Mouse (Mus musculus) liver, embryonic 15.5 days (tissue): ENCODE measurements around the gene Olfr1239. TPM values are rescaled to one million over a fixed set of nuclear protein-coding genes. Genes with fewer than 3 reads are reported as not detected.

ENCODE experiments used
- ATAC-seq: fragments of 200-750 bp; cut with Nextera tagmentation; 2 replicates; pipeline ENCODE4 v1.8.0; 2017; ENCODE audit warnings: moderate number of reproducible peaks, mild to moderate bottlenecking, moderate library complexity; ENCODE audit not compliant: insufficient read depth
- H3K27ac ChIP-seq: fragments of 300-500 bp; sonication (generic); replicated peaks from 2 replicates; pipeline ENCODE4 v1.5.1; 2015; ENCODE audit warnings: mild to moderate bottlenecking, inconsistent platforms
- H3K27me3 ChIP-seq: fragments of 300-500 bp; sonication (generic); 2 replicates; pipeline ENCODE4 v1.6.1; 2015; ENCODE audit warnings: mild to moderate bottlenecking, inconsistent platforms
- H3K36me3 ChIP-seq: fragments of 300-500 bp; sonication (generic); replicated peaks from 2 replicates; pipeline ENCODE4 v1.6.1; 2015; ENCODE audit warnings: moderate library complexity, mild to moderate bottlenecking, inconsistent platforms
- H3K4me1 ChIP-seq: fragments of 300-500 bp; sonication (generic); replicated peaks from 2 replicates; pipeline ENCODE4 v1.6.1; 2015; ENCODE audit warnings: inconsistent platforms
- H3K4me2 ChIP-seq: fragments of 300-500 bp; sonication (generic); 2 replicates; pipeline ENCODE4 v1.6.1; 2015; ENCODE audit warnings: moderate library complexity, mild to moderate bottlenecking, inconsistent platforms
- H3K4me3 ChIP-seq: fragments of 300-500 bp; sonication (generic); replicated peaks from 2 replicates; pipeline ENCODE4 v1.5.1; 2015; ENCODE audit warnings: mild to moderate bottlenecking, inconsistent platforms
- H3K9ac ChIP-seq: fragments of 300-500 bp; sonication (generic); 2 replicates; pipeline ENCODE4 v1.6.1; 2015; ENCODE audit warnings: moderate library complexity, mild to moderate bottlenecking, inconsistent platforms
- H3K9me3 ChIP-seq: fragments of 300-500 bp; sonication (generic); replicated peaks from 2 replicates; pipeline ENCODE4 v1.6.1; 2016; ENCODE audit warnings: inconsistent platforms
- WGBS: fragments of 180-500 bp; shearing (Covaris S2); methylation state at CpG from one replicate; pipeline ENCODE4 v1.1.7; 2015; ENCODE audit warnings: mixed read lengths; ENCODE audit not compliant: insufficient replicate concordance; 5-methylcytosine and 5-hydroxymethylcytosine counted together
- polyA plus RNA-seq: library from polyadenylated mRNA; unstranded; fragments of >200 nt; fragmentation: Nextera tagmentation; extraction: Ambion mirVana; gene quantifications from 2 replicates; pipeline ENCODE4 v1.2.1, GENCODE M21; 2015

Gene Olfr1239
- polyA plus RNA-seq, result not detected in 2 replicates

GRCm38 (mm10) chr2:89420307-89420706 lies at the start of gene Olfr1239:
Gene Olfr1239 (minus strand): TSS chr2:89420407.
- Histone ChIP-seq H3K27ac (no peak within 1 kb of the TSS), H3K36me3 (no peaks in the 10 kb centered on the region), H3K9ac (no peak within 1 kb of the TSS), H3K4me2 (no peak within 1 kb of the TSS), H3K4me1 (no peaks in the 10 kb centered on the region), H3K4me3 (no peak within 1 kb of the TSS), H3K9me3 (no peaks in the 10 kb centered on the region), H3K27me3 (no peaks in the 10 kb centered on the region)
- WGBS, result 85% methylated on average over 2 of the region's 2 CpGs
- ATAC-seq, result no peak

GRCm38 (mm10) chr2:89442900-89443299 lies 22.7 kb upstream of the Olfr1239 start, which contains the start of gene Olfr1240:
Gene Olfr1240 (minus strand): TSS chr2:89443000.
- H3K9ac ChIP-seq, result no peak within 1 kb of the TSS
- H3K4me3 ChIP-seq, result no peak within 1 kb of the TSS
- no peaks in the 10 kb centered on the region for H3K36me3 ChIP-seq
- no peaks in the 10 kb centered on the region for H3K27me3 ChIP-seq
- WGBS, result 59% methylated on average over 3 of the region's 3 CpGs
- H3K9me3 ChIP-seq, result no peaks in the 10 kb centered on the region
- no peak for ATAC-seq
- no peaks in the 10 kb centered on the region for H3K4me1 ChIP-seq
- no peak within 1 kb of the TSS for H3K4me2 ChIP-seq
- H3K27ac ChIP-seq, result no peak within 1 kb of the TSS

- Histone ChIP-seq H3K36me3 (no peaks in the 10 kb centered on the region), H3K4me1 (no peaks in the 10 kb centered on the region), H3K4me3 (no peak overlapping the region), H3K27ac (no peak overlapping the region), H3K9me3 (no peaks in the 10 kb centered on the region), H3K27me3 (no peaks in the 10 kb centered on the region), H3K9ac (no peak overlapping the region), H3K4me2 (no peak overlapping the region)
- ATAC-seq, result no peak
- 73% methylated on average over 1 of the region's 1 CpGs for WGBS
Observed at GRCm38 (mm10) chr2:89414557-89414956, 5.7 kb downstream of the Olfr1239 start.

- H3K4me2 ChIP-seq, result no peak within 1 kb of the TSS
- H3K27ac ChIP-seq, result no peak within 1 kb of the TSS
- ATAC-seq, result no peak
- H3K9ac ChIP-seq, result no peak within 1 kb of the TSS
- no peaks in the 10 kb centered on the region for H3K4me1 ChIP-seq
- H3K9me3 ChIP-seq, result no peaks in the 10 kb centered on the region
- H3K27me3 ChIP-seq, result no peaks in the 10 kb centered on the region
- no peaks in the 10 kb centered on the region for H3K36me3 ChIP-seq
- H3K4me3 ChIP-seq, result no peak within 1 kb of the TSS
- 79% methylated on average over 2 of the region's 2 CpGs for WGBS
Observed at GRCm38 (mm10) chr2:89409576-89409975, 10.6 kb downstream of the Olfr1239 start, which contains the start of gene Olfr1238. Gene Olfr1238 (minus strand): TSS chr2:89409676.

- no peaks in the 10 kb centered on the region for H3K36me3 ChIP-seq
- H3K4me2 ChIP-seq, result no peak overlapping the region
- no peaks in the 10 kb centered on the region for H3K9me3 ChIP-seq
- H3K27ac ChIP-seq, result no peak overlapping the region
- no peak for ATAC-seq
- H3K27me3 ChIP-seq, result no peaks in the 10 kb centered on the region
- no peaks in the 10 kb centered on the region for H3K4me1 ChIP-seq
- no peak overlapping the region for H3K9ac ChIP-seq
- WGBS, result 57% methylated on average over 1 of the region's 1 CpGs
- H3K4me3 ChIP-seq, result no peak overlapping the region
Observed at GRCm38 (mm10) chr2:89400882-89401281, 19.3 kb downstream of the Olfr1239 start.

Other genes starting within 250 kb of the Olfr1239 start
- not detected in 2 replicates for gene Olfr1225, start 245.7 kb downstream of the Olfr1239 start, polyA plus RNA-seq
- not detected in 2 replicates for gene Olfr1226, start 220.4 kb downstream of the Olfr1239 start, polyA plus RNA-seq
- not detected in 2 replicates for gene Olfr1228, start 166.3 kb downstream of the Olfr1239 start, polyA plus RNA-seq
- not detected in 2 replicates for gene Olfr1229, start 132.4 kb downstream of the Olfr1239 start, polyA plus RNA-seq
- not detected in 2 replicates for gene Olfr1230, start 123.1 kb downstream of the Olfr1239 start, polyA plus RNA-seq
- gene Olfr1231, start 113.3 kb downstream of the Olfr1239 start, polyA plus RNA-seq, result not detected in 2 replicates
- not detected in 2 replicates for gene Olfr1232, start 90.7 kb downstream of the Olfr1239 start, polyA plus RNA-seq
- gene Olfr1233, start 78.0 kb downstream of the Olfr1239 start, polyA plus RNA-seq, result not detected in 2 replicates
- not detected in 2 replicates for gene Olfr1234, start 55.5 kb downstream of the Olfr1239 start, polyA plus RNA-seq
- gene Olfr1238, start 10.7 kb downstream of the Olfr1239 start, polyA plus RNA-seq, result not detected in 2 replicates
- not detected in 2 replicates for gene Olfr1240, start 22.6 kb upstream of the Olfr1239 start, polyA plus RNA-seq
- not detected in 2 replicates for gene Olfr1241, start 66.7 kb upstream of the Olfr1239 start, polyA plus RNA-seq
- not detected in 2 replicates for gene Olfr1242, start 77.9 kb upstream of the Olfr1239 start, polyA plus RNA-seq
- not detected in 2 replicates for gene Olfr1243, start 111.1 kb upstream of the Olfr1239 start, polyA plus RNA-seq
- gene Olfr1245, start 158.0 kb upstream of the Olfr1239 start, polyA plus RNA-seq, result not detected in 2 replicates
- not detected in 2 replicates for gene Olfr1246, start 172.8 kb upstream of the Olfr1239 start, polyA plus RNA-seq
- gene Olfr1247, start 193.7 kb upstream of the Olfr1239 start, polyA plus RNA-seq, result not detected in 2 replicates
- not detected in 2 replicates for gene Olfr1248, start 197.8 kb upstream of the Olfr1239 start, polyA plus RNA-seq
- gene Olfr1249, start 214.6 kb upstream of the Olfr1239 start, polyA plus RNA-seq, result not detected in 2 replicates
- gene Olfr1250, start 241.1 kb upstream of the Olfr1239 start, polyA plus RNA-seq, result not detected in 2 replicates